Mouse (Mus musculus) embryonic facial prominence, embryonic 14.5 days (tissue): ENCODE data around the gene Gm20521. TPM values are rescaled to one million over a fixed set of nuclear protein-coding genes. Genes with fewer than 3 reads are reported as not detected.
A peak's percentile ranks its signal among the peaks of the same experiment; 100 is the strongest.

Source experiments
- ATAC-seq: fragments of 200-750 bp; cut with Nextera tagmentation; 2 replicates; pipeline ENCODE4 v1.8.0; 2017; ENCODE audit warnings: low read depth, moderate number of reproducible peaks, moderate TSS enrichment
- DNase-seq: peaks from one replicate; pipeline ENCODE4 v3.0.0-alpha.2; 2015; ENCODE audit warnings: low spot score
- H3K27ac ChIP-seq: fragments of 300-500 bp; sonication (generic); replicated peaks from 2 replicates; pipeline ENCODE4 v1.5.1; 2014; ENCODE audit warnings: low read depth, mild to moderate bottlenecking, low read length, moderate library complexity
- H3K27me3 ChIP-seq: fragments of 300-500 bp; sonication (generic); replicated peaks from 2 replicates; pipeline ENCODE4 v1.6.1; 2014; ENCODE audit warnings: low read length; ENCODE audit not compliant: control insufficient read depth, insufficient read depth
- H3K36me3 ChIP-seq: fragments of 300-500 bp; sonication (generic); 2 replicates; pipeline ENCODE4 v1.6.1; 2014; ENCODE audit warnings: low read length, mixed read lengths; ENCODE audit not compliant: control insufficient read depth, insufficient read depth
- H3K4me1 ChIP-seq: fragments of 300-500 bp; sonication (generic); 2 replicates; pipeline ENCODE4 v1.6.1; 2014; ENCODE audit warnings: antibody characterized with exemption, low read length; ENCODE audit not compliant: control insufficient read depth, insufficient read depth
- H3K4me2 ChIP-seq: fragments of 300-500 bp; sonication (generic); 2 replicates; pipeline ENCODE4 v1.6.1; 2014; ENCODE audit warnings: low read depth, mild to moderate bottlenecking, low read length, moderate library complexity, mixed read lengths
- H3K4me3 ChIP-seq: fragments of 300-500 bp; sonication (generic); 2 replicates; pipeline ENCODE4 v1.5.1; 2014; ENCODE audit warnings: low read depth, mild to moderate bottlenecking, low read length
- H3K9ac ChIP-seq: fragments of 300-500 bp; sonication (generic); 2 replicates; pipeline ENCODE4 v1.6.1; 2014; ENCODE audit warnings: low read depth, mild to moderate bottlenecking, low read length, moderate library complexity, mixed read lengths
- H3K9me3 ChIP-seq: fragments of 300-500 bp; sonication (generic); 2 replicates; pipeline ENCODE4 v1.6.1; 2016; ENCODE audit warnings: low read length; ENCODE audit not compliant: control insufficient read depth
- WGBS: fragments of 180-500 bp; shearing (Covaris S2); extraction: QIAGEN DNeasy Blood & Tissue Kit; methylation state at CpG from one replicate; pipeline ENCODE4 v1.1.7; 2014; 5-methylcytosine and 5-hydroxymethylcytosine counted together
- polyA plus RNA-seq: library from polyadenylated mRNA; unstranded; fragments of >200 nt; fragmentation: Nextera tagmentation; extraction: Ambion mirVana; gene quantifications from 2 replicates; pipeline ENCODE4 v1.2.1, GENCODE M21; 2014

Gene Gm20521
- polyA plus RNA-seq, 1 experiment from 2014 or later, result not detected

DNA sequence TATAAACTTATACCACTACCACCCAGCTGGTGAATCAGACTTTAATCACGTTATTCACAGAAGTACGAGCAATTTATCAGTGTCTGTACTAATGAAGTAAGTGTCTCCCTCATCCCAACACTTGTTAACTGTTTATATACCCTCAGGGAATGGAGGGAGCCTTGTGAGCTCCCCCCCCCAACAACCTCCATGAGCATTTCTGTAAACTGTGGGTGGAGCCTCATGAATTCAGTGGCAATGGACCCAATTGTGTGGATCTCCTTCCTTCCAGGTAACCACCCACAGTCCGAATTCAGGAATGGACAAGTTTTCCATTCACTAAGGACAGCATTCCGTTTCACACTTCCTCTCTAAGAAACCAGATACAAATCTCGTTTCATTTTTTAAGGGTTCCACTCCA is 17.6 kb upstream of the Gm20521 start:
- ATAC-seq (no peak), DNase-seq (no peak)
- Histone ChIP-seq H3K4me1 (no peaks in the 10 kb centered on the region), H3K9ac (no peak overlapping the region), H3K4me2 (no peak overlapping the region), H3K4me3 (no peak overlapping the region), H3K9me3 (no peaks in the 10 kb centered on the region), H3K36me3 (no peaks in the 10 kb centered on the region), H3K27ac (no peak overlapping the region), H3K27me3 (no peaks in the 10 kb centered on the region)
- 74% methylated on average over 5 of the region's 5 CpGs for WGBS

DNA sequence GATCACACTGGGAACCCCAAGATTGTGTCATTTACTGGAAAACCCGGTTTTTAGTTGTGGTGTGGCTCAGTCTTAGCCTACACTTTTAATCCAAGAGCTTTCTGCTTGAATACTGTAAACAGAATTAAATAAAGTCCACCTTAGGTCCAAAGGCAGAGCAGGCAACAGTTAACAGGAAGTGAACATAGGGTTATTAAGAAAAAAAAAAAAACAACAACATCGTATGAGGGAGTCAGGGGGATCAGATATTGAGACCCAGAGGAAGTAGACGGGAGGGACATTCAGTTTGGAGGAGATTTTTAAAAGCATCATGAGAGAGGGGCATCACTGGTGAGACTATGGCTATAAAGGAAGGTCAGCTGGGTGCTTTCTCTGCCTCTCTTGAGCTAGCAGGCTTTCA is 17.0 kb upstream of the Gm20521 start:
- WGBS, result 47% methylated on average over 3 of the region's 3 CpGs

DNA sequence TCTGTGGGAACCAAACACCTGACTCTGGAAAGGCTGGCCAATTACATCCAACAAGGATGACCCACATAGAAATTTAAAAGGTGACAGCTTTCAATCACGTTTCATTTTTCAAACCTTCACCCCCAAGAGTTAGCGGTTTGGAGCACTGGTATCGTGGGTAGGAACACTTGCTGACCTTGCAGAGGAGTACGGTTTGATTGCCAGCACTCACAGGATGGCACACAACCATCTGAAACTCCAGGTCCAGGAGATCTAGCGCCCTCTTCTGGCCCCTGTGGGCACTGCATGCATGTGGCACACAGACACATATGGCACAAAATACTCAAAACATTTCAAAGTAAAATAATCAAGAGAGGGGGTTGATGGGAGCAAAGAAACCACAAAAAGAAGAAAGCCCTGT is 16.3 kb upstream of the Gm20521 start:
- no peak for DNase-seq

More for the DNA sequence above, 17.0 kb upstream of the Gm20521 start:
- H3K27ac ChIP-seq, result no peak overlapping the region
- no peaks in the 10 kb centered on the region for H3K4me1 ChIP-seq
- DNase-seq, result no peak
- H3K4me3 ChIP-seq, result no peak overlapping the region
- no peak overlapping the region for H3K4me2 ChIP-seq
- no peak for ATAC-seq
- H3K36me3 ChIP-seq, result no peaks in the 10 kb centered on the region
- no peaks in the 10 kb centered on the region for H3K27me3 ChIP-seq
- H3K9me3 ChIP-seq, result no peaks in the 10 kb centered on the region
- H3K9ac ChIP-seq, result no peak overlapping the region

DNA sequence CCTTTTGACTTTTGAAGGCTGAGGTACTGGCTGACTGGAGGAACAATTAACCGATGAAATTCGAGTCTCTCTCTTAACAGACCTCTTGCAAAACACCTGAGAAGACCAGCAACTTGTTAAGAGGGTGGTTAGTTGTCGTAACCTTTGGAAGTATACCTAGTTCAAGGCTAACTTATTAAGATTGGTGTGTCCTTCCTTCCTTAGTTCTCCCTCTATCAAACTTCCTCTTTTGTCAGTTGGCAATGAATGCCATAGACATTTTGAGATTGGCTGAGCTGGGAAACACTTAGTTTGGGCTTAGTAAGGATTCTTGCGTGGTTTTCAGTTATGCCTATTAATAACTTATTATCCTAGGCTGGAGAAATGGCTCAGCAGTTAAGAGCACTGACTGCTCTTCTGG is 15.2 kb upstream of the Gm20521 start:
- Histone ChIP-seq H3K36me3 (no peaks in the 10 kb centered on the region), H3K27ac (no peak overlapping the region), H3K9ac (no peak overlapping the region), H3K4me3 (no peak overlapping the region), H3K9me3 (no peaks in the 10 kb centered on the region), H3K4me1 (no peaks in the 10 kb centered on the region), H3K4me2 (no peak overlapping the region), H3K27me3 (no peaks in the 10 kb centered on the region)
- 82% methylated on average over 4 of the region's 4 CpGs for WGBS
- DNase-seq (no peak), ATAC-seq (no peak)

More for the DNA sequence above, 16.3 kb upstream of the Gm20521 start:
- Histone ChIP-seq H3K36me3 (no peaks in the 10 kb centered on the region), H3K27ac (no peak overlapping the region), H3K9ac (no peak overlapping the region), H3K9me3 (no peaks in the 10 kb centered on the region), H3K4me1 (no peaks in the 10 kb centered on the region), H3K27me3 (no peaks in the 10 kb centered on the region), H3K4me3 (no peak overlapping the region), H3K4me2 (no peak overlapping the region)
- no peak for ATAC-seq
- WGBS, result 55% methylated on average over 5 of the region's 5 CpGs

DNA sequence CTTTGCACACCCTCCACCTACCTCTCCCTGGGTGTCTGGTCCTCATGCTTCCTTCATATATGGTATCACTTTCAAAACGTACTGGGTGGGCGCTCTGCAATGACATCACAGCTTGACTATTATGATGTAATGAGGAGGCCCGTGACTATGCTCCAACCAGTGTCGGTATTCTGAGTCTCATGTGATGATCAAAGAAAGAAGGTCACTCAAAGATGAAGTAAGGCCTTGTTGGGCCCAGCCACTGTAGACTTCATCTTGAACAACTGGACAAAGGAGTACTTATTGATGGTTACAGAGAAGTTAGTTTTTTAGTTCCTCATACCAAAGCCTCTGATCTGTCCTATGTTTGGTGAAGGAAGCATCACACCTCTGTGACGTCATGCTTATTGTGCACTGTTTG is 12.4 kb upstream of the Gm20521 start, which contains the start of gene Homez:
Gene Homez, minus strand, starts transcription at position 101 of the 400 bp plus-strand sequence.
- ATAC-seq, result no peak

DNA sequence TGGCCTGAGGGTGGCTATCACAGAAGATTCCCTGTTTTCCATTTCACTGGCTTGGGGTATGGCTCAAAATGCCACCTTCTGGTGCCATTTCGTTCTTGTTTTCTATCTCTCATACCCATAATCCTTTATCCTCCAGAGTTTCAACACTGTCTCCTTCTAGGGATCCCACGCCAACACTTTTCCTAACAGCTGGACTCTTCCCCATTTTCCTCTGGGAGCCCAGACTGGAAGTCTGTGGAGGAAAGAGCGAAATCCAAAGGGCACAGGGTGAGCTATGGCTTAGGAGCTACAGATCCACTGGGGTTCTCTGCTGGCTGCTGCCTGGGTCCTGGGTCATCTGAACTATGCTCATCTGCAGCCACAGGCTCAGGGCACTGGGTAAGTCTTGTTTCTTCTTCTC is 9.1 kb upstream of the Gm20521 start:
- no peak overlapping the region for H3K4me2 ChIP-seq
- DNase-seq (no peak), ATAC-seq (no peak)
- peaks cover 5% of the 10 kb centered on the region; the same call in 1 of the 2 replicates for H3K4me1 ChIP-seq
- H3K9me3 ChIP-seq, result no peaks in the 10 kb centered on the region
- H3K36me3 ChIP-seq, result no peaks in the 10 kb centered on the region
- H3K9ac ChIP-seq, result no peak overlapping the region
- peaks cover 28% of the 10 kb centered on the region for H3K27me3 ChIP-seq
- H3K27ac ChIP-seq, result no peak overlapping the region
- no peak overlapping the region for H3K4me3 ChIP-seq
- WGBS, result 85% methylated on average over 3 of the region's 3 CpGs

More for the DNA sequence above, 12.4 kb upstream of the Gm20521 start, which contains the start of gene Homez:
- Histone ChIP-seq H3K27ac (no peak within 1 kb of the TSS), H3K9ac (no peak within 1 kb of the TSS), H3K4me2 (no peak within 1 kb of the TSS), H3K27me3 (peaks cover 7% of the 10 kb centered on the region), H3K4me3 (no peak within 1 kb of the TSS), H3K4me1 (peaks cover 2% of the 10 kb centered on the region; the same call in 1 of the 2 replicates), H3K9me3 (no peaks in the 10 kb centered on the region), H3K36me3 (no peaks in the 10 kb centered on the region)
- WGBS, result 91% methylated on average over 5 of the region's 5 CpGs
- no peak for DNase-seq

DNA sequence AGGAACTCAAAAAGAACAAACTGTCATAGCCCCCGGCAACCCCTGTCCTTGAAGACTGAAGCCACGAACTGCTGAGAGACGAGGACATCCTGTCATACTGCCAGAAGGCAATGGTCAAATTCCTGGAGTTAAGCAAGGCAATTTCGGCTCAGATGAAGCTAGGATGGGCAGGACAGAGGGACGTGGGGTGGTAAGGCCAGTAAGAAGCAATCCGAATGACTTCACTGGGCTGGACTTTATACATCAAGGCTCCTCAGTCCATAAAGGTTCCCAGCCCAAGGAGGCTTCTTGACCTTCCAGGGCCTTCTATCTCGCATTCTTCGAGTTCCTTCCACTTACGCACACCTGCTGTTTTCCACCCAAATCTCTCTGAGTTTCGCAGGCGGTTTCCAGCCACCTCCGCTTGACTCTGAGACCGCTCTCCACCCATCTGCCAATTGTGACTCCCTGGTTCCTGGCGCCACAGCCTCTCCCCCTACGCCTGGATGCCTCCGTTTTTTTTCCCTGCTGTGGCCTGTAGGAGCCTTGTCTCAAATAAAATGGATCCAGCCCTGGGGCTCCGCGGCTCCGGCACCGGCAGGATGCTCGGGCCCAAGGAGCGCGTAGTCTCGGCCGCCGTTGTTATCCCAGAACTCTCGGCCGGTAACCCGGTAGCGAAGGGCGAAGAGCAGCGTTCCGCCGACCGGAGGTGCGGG is 7.2 kb upstream of the Gm20521 start:
- Histone ChIP-seq H3K4me2 (peak overlapping the region; percentile 87), H3K9ac (peak overlapping the region; percentile 75), H3K27me3 (peaks cover 28% of the 10 kb centered on the region), H3K4me1 (peaks cover 5% of the 10 kb centered on the region; the same call in 1 of the 2 replicates), H3K4me3 (peak overlapping the region; percentile 75), H3K36me3 (no peaks in the 10 kb centered on the region), H3K9me3 (no peaks in the 10 kb centered on the region), H3K27ac (peak overlapping the region; percentile 75; the same call in 1 of the 2 replicates)
- DNase-seq (peak; percentile 47), ATAC-seq (peak; percentile 64)
- 2% methylated on average over 36 of the region's 36 CpGs for WGBS

DNA sequence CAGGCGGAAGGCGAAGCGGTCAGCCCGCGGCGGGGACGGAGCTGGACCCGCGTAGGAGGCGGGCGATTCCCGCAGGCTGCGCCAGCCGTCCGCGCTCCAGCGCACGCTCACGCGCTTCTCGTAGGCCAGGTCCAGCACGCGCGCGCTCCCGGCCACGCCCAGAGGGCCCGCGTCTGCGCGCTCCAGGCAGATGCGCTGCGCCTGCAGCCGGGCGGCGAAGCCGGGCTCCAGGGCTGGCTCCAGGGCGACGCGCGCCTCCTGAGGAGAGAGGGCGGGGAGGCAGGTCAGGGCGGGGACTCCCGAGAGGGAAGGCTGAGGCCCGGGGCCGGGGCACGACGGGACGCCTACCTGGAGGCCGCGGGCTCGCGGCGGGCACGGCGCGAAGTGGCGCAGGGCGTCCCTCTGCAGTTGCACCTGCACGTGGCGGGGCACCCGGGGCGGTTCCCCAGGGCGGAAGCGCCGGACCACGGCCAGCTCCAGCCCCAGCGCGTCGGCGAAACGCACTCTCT is 6.6 kb upstream of the Gm20521 start:
- Histone ChIP-seq H3K36me3 (no peaks in the 10 kb centered on the region), H3K27me3 (peaks cover 28% of the 10 kb centered on the region), H3K9me3 (no peaks in the 10 kb centered on the region), H3K4me3 (peak overlapping the region; percentile 75), H3K9ac (peak overlapping the region; percentile 75), H3K27ac (peak overlapping the region; percentile 75), H3K4me2 (peak overlapping the region; percentile 87), H3K4me1 (peaks cover 5% of the 10 kb centered on the region; the same call in 1 of the 2 replicates)
- ATAC-seq, result peak; percentile 94
- DNase-seq, result peak; percentile 93
- WGBS, result 0% methylated on average over 30 of the region's 72 CpGs
